Mouse (Mus musculus) ZHBTc4 (cell line): ENCODE results near the gene Enpp6.
A peak's percentile ranks its signal among the peaks of the same experiment; 100 is the strongest.

ENCODE experiments used
- DNase-seq: peaks from one replicate; pipeline ENCODE4 v3.0.0-alpha.2; 2011; ENCODE audit warnings: low read depth, low spot score

Gene Enpp6

DNA sequence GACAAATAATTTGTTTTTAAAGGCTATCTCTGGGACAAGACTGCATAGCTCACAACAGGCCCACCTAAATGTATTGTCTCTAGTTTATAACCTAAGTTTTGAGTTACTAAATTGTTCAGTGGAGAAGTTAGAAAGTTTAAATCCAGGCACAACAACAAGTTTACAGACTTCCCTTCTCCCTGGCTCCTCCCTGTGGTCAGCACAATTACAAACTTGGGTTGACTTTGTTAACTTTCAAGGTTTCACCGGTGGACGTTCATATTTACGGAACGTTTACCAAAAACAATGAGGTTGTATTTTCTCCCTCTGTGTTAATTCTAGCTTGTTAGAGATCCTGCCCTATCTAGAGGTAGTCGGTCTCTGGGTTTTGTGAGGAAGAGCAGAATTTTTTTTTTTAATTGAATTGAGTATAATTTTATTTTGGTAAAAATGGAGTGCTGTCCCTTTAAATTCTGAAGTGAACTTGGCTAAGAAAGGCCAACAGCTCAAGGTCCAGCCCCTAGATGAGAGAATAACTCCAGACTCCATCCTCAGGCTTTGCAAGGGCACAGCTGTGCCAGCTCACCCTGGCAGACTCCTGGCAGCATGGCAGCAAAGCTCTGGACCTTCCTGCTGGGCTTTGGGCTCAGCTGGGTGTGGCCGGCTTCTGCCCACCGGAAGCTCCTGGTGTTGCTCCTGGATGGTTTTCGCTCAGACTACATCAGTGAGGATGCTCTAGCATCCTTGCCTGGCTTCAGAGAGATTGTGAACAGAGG, at the start of gene Enpp6:
Gene Enpp6, plus strand, starts transcription at position 502 of the 755 bp plus-strand sequence.
- DNase-seq = no peak

DNA sequence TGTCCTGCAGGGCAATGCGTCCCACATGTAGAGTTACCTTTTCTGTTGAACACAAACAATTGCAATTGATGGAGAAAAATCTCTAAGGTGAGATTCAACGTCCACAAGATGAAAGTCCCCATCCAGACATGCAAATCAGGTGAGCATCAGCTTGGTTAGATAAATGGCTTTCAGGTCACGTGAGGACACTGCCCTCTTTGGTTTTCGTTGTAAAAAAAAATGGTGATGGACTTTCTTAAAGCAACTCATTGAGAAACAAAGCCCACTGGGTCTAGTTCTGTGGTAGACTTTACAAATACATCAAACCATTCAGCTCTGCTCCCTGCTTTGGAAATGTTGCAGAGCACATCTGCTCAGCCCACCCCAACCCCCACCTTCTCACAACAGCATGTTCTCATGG, 48.5 kb upstream of the Enpp6 start:
- no peak for DNase-seq

DNA sequence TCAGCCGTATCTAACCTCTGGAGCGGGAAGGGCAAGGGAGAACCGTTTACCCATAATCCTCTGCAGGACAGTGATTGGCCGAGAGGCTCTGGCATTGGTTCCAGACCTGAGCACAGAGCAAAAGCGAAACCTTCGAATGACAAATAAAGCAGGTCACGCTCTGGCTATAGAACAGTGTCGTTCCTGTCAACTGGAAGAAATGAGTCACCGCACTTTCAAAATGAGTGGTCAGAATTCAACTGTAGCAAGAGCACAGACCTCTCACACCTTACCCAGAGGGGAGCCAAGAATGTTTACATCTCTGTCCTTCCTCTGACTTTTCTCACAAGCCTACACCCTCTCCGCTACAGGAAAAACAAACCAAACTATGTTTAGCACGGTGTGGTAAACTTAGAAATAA, 45.4 kb upstream of the Enpp6 start:
- DNase-seq = no peak

DNA sequence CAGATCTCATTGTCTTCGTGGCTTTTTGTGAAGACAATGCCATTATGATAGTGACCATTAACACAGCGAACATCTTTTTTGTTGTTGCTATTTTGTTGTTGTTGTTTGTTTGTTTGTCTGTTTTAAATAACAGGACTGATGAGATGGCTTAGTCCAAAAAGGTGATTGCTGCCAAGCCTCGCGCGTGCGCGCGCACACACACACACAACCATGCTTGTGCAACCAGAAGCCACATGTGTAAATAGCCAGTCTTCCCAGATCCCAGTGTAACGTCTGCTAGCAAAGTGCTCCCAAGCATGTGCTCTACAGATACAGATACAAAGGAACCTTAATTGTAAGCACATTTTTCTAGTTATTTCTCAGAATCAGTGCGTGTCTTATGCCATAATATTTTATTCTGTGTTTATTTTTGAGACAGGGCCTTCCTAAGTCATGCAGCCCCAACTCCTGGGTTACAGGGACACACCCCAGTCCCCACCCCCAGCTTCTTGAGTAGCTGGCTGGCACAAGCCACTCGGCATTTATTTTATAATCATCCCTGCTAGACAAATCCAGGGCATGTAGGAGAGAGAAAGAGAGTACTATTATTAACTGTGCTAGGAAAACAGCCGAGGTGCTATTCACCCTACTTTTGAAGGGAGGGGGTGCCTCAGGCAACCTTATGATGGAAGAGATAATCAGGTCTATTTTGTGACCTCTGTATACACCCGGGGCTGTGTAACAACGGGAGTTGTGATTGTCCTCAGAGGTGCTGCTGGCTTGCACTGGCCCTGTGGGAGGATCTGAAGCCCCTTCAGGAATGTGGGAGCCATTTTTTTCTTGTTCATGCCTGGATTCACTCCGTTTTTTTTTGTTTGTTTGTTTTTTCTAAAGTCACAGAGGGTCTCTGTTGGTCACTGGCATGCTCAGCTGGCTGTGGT, 44.7 kb upstream of the Enpp6 start:
- no peak for DNase-seq

DNA sequence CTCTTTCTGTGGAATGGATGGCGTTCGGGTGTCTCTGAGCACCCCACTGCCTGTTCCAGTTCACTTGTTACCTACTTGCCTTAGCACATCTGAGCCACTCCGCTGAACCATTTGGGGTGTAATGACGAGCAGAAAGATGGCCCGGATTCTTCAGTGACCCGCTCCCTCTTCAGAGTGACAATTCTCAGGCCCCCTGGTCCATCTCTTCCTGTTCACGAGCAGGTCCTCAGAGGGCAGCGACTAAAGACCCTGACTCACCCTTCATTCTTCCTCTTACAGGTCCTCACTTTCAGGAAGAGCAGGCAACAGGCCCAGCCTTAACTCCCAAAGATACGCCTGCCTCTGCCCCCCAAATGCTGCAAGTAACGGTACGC, 44.0 kb upstream of the Enpp6 start:
- no peak for DNase-seq

DNA sequence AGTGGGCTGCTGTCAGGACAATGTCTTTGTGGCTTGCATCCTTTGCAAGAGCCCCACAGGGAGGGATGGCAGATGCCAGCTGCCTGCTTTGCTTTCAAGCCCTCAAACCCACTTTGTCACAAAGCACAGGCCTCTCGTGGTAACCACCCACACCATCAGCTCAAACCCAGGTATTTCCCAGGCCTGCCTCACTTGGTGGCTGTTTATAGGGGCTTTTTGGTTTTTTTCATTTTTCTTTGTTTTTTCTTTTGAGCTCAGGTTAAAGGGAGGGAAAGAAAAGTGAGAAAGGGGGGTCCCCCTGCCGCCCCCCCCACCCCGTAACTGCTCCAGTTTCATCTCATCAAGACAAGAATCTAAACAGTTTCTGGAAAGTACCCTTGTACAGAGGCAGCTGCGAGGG, 43.4 kb upstream of the Enpp6 start:
- DNase-seq = no peak

DNA sequence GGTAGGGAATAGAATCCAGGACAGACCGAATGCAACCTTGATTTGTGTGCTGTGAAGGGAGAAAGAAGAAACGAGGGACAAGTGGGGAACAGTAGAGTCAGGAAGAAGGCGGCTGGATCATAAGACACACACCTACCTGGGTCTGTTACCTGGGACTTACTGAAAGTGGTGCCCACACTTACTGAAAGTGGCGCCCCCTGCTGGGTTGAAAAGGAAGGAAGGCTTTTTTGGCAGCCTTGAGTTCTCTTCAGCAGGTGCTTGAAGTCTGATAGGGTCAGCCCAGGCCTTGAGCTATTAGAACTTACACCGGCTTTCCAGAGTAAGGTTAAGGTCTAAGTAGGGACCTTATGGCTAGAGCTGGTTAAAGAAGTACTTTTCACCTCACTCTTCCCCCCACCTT, 40.5 kb upstream of the Enpp6 start:
- DNase-seq = peak; percentile 38

DNA sequence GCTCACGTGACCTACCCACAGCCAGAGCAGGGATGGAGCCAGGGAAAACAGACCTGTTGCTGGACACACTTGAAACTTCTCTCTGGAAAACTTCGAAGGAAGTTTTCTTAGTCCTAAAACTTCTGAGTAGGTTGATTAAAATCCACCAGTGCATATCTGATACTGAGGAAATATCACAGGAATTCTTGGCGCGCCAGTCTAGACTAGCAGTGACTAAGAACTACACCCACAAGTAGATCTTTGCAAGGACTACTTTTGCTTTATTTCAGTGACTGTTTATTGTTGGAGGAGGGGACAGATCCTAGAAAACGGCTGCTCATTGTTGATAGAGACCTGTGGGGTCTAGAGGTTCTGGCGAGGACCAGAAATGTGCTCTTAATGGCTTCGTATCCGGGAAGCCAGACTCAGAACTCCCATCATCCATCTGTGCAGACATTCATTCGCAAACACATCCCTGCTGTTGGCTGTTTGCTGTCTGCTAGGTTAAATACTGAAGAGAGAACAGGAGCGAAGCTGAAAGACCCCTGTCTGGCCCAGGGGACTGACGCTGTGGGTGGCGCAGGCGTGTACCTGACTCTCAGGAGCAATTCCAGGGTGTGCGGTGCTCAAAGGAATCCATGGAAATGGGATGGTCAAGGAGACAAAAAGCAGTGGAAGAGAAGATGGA, 38.5 kb upstream of the Enpp6 start:
- no peak for DNase-seq

DNA sequence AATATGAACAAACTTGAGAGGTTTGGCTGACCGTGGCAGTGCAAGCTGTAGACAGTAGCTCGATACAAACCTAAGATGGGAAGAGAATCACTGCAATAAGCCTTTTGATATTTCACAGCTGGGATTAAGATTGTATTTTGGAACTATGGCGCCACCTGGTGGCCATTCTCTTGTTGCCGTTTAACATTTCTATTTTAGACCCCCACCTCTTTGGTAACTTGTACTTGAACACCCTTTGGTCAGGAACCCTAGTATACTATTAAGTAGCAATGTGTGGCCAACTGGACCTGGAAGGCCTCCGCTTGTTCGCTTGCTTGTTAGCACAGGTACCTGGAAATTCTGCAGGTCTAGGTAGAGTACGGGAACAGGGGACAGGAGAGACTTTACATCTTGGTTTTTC, 33.2 kb upstream of the Enpp6 start:
- peak; percentile 76 for DNase-seq

DNA sequence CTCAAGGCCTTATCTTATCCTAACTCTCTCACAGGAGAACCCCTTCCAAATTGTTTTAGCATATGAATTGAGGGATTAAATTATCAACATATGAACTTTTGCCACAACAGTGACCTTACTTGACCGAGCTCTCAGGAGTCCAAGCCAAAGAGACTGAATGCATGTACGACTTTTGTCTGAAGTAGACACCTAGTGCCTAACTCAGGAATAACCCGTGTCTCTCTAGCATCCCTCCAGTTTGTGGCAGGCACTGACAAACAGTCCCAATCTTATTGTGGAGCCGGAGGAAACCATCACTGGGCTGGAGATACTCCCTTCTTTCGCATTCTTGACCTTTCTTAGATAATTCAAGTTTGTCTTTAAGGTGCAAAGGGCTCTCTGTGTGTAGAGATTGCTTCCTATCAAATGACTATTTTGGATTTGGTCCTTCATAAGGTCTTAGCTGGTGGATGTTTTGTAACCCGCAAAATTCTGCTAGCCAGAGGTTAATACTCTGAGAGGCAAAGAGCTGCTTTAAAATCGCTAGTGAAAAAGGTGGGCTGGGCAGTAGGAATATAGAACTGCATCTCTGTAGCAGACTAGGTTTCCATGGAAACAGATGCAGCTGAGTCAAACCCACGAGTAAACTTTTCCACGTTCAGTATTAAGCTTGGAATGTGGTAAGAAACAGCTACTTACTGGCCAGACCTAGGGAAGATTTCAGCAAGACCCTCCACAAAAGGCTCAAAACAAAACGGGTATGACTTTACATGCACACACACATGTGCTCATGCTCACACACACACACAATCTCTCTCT, 23.9 kb upstream of the Enpp6 start:
- peak; percentile 78 for DNase-seq

DNA sequence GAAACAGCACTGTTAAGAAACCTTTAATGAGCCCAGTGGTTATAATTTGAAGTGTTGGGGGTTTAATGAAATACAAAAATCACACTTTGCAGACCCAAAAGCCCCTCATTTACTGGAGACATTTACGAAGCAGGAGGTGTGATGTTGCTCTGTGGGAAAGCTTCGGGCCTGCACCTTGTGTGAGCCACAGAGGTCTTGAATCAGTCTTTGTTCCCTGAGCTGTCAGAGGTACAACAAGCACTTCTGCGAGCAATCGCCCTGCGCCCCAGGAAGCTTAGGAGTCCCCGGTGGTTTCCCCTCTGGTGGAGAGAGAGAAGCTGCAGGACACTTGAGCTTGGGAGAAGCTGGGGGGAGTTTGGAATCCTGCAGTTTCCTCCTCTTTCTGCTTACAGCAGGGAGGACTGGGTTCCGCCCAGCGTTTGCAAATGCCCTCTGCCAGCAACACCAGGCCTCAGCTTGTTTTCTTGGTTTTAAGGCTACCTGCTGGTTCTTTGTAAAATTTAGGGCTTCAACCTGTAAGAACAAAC, 23.0 kb upstream of the Enpp6 start:
- no peak for DNase-seq

DNA sequence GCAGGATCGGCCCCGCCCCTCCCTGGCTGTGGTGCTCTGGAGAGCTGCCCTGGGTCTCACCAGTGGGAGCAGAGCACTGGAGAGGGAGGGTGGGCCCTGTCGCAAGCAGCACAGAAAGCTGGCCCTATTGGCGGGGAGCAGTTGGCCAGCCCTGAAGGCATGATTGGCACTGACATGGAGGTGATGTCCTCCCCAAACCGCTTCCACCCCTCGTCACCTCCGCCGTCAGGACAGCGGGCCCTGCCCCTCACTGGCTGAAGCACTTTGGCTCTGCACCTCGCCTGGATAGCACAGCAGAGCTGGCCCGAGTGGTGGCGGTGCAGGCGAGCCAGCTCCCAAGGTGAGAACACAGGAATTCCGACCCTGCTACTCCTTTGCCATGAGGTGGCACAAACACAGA, 20.9 kb upstream of the Enpp6 start:
- peak; percentile 37 for DNase-seq

DNA sequence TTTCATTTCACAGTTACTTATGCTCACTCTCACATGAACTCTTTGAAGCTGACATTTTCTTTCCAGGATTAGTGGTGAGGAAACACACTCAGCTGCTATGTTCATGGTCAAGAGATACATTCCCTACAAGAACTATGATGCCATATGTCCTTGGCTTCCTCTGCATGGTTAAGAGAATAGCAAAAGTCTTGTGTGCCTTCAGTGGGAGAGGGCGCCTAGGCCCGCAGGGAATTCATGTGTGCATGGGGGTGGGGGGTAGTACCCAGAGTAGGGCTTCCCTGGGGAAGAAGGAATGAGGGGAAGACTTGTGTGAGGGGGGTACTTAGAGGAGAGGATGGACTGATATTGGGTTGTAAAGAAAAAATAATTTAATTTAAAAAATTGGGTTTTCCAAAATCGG, 18.0 kb upstream of the Enpp6 start:
- no peak for DNase-seq

DNA sequence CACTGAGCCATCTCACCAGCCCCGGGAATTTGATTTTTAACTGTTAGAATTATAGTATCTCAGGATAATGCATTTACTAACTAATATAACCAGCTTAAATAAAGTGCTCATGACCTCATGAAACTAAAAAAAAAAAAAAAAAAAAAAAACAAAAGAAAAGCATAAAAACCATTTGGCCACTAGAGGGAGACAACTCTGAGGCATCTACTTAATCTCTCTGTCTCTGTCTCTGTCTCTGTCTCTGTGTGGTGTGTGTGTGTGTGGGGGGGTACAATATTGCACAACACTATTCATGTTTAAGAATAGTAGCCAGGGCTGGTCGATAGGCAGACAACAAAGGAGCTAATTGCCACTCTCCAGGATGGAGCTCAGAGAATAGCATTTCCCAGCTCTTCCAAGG, 17.3 kb upstream of the Enpp6 start:
- DNase-seq = no peak

DNA sequence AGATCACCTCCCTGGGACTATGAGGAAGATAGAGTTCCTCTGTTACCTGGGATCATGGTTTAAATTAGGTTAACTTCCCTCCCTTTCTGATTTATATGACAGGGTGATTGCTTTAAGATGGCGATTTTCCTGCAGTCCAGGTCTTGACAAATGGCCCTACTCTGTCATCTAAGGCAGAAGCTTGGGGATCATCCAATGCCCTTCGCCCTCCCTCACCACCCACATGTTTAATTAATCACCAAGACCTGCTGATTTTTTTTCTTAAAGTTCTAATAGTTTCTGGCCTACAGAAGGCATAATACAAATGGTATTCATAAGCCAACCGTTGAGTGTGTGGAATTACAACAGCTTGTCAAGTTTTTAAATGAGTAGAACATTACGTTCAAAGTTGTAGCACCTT, 9.3 kb upstream of the Enpp6 start:
- DNase-seq = no peak

DNA sequence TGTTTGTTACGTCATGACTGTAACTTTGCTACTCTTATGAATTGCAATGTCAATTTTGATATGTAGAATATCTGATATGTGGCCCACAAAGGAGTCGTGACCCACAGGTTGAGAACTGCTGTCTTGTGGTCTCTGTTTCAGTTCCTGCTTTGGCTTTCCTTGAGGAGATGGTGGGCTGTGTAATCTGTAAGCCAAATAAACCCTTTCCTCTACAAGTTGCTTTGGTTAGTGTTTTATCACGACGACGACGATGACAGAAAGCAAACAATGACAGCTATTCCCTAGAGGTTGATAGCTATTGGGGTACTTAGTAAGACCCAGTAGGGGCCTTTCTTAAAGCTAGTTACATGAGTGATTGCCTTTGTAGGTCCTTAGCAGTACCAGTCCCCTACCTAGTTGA, 4.5 kb upstream of the Enpp6 start:
- DNase-seq = no peak

DNA sequence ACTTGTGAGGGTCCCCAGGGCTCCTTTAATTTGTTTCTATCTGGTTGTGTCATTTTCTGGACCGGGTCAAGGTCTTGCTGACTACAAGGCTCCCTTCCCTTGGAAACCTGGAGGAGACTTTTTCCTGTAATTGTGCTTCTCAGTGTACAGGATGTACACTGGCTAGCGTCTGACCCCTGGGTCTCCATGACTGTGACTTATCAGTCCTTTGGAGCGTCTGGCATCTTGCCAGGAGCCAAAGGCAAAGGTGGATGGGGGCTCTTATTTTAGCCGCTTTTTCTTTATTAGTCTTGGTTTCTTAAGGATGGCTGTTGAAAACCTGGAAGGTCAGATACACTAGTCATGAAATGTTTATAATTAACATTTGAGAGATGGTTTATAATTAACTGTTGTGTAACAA, 3.9 kb upstream of the Enpp6 start:
- no peak for DNase-seq

DNA sequence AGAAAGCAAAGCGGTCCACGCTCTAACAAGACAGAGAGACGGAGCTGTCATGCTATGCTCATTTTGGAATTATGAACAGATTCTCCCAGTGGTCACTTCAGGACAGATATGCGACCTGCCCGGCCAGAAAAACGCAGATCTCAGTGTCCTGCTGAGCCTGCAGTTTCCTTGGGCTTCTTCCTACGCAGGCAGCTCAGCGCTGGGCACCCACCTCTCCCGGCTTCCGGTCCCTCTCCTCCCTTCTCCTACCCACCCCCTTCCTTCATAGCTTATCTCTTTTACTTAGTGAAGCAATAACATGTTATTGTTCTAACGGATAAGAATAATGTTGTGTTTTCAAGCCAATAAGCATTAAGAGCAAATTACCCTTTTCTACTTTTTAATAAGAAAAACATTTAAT, 2.0 kb upstream of the Enpp6 start:
- DNase-seq = no peak

DNA sequence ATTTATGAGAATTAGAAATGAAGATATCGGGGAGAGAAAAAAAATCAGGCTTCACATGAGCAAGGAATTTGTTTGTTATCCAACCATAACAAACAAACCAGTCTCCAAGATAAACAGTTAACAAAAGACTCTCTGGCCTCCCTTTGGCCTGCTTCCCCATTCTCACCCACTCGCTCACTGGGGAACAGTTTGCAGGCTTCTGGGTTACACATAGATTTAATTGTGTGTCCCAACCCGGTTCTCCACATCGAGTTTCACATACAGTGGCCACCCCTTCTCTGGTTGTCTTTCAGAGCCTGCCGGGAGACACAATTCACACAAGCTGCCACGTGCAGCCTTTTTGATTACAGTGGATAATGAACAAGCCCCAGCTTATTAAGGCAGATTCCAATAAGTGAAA, 1.7 kb downstream of the Enpp6 start:
- DNase-seq = no peak

DNA sequence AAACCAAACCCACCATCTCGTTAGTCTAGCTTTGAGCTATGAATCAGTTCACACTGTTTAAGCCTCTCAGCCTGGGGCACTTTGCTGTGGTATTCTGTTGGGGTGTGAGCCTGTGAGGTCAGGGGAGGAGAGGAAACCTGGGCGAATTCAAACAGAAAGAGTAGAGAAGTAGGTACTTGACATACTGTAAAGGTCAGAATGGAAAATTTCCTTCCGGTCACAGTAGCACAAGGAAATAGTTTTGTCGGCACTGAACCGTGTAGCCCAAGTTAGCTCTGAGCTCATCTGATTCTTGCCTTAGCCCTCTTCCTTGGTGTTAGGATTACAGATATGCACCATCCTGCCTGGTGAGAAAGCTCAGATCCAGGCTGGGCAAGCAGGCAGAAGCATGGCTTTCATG, 4.4 kb downstream of the Enpp6 start:
- DNase-seq = no peak

DNA sequence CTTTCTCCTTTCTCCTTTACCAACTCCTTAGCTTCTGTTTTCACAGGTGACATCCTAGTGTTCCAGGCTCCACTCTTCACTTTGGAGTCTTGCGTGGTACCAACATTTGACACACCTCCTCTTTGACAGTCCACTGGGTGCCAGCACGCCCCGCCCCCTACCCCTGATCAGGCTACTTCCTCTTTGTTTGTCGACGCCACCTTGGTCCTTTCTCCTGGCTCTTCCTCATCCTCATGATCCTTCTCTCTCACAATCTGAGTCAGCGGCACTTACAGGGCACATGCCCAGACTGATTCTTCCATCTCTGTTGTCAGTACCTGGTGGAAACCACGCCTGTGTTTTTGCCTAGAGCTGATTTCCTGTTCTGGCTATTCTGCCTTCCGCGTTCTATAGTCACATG, 5.9 kb downstream of the Enpp6 start:
- no peak for DNase-seq
